Mouse (Mus musculus): ENCODE measurements around the gene Stard5. TPM values are rescaled to one million over a fixed set of nuclear protein-coding genes. Genes with fewer than 3 reads are reported as not detected.

Gene Stard5
- polyA plus RNA-seq, 2 experiments, result 18.5 to 23.7 TPM

- Histone ChIP-seq H3K4me3 (replicated peaks; ENCODE audit: low read length) (no peak overlapping the region), H3K36me3 (ENCODE audit: control insufficient read depth, insufficient read depth, low read length) (no peaks in the 10 kb centered on the region), H3K4me2 (replicated peaks; ENCODE audit: low read depth, low read length, severe bottlenecking) (no peak overlapping the region), H3K9me3 (ENCODE audit: control insufficient read depth, low read length) (no peaks in the 10 kb centered on the region), H3K27me3 (ENCODE audit: control insufficient read depth, insufficient read depth, low read length) (no peaks in the 10 kb centered on the region), H3K27ac (replicated peaks; ENCODE audit: low read depth, low read length) (no peak overlapping the region), H3K4me1 (ENCODE audit: control insufficient read depth, insufficient read depth, low read length) (peaks cover 16% of the 10 kb centered on the region; the same call in 1 of the 2 replicates), H3K9ac (ENCODE audit: low read depth, low read length, severe bottlenecking) (no peak overlapping the region)
- no peak for TF ChIP-seq POLR2A (IDR thresholded peaks at IDR 0.05; ENCODE audit: borderline replicate concordance, extremely low read depth, insufficient read depth, insufficient read length)
- 72% methylated on average over 6 of the region's 6 CpGs for WGBS
- ATAC-seq (ENCODE audit: low FRiP score, low read depth) (no peak), DNase-seq (ENCODE audit: low spot score) (no peak)
Observed at GRCm38 (mm10) chr7:83699066-83699745, 67.4 kb downstream of the Stard5 start.

Other genes with a start within 250 kb of the Stard5 start
- 0.96 and 1.3 TPM in 2 replicates for gene Tmc3, start 47.0 kb upstream of the Stard5 start, polyA plus RNA-seq (2012; rRNA removed)
- 1.1 and 1.5 TPM in 2 replicates for gene Tmc3, start 47.0 kb upstream of the Stard5 start, polyA plus RNA-seq (2014; fragmentation: Nextera tagmentation; extraction: Ambion mirVana)
- 6.6 and 6.8 TPM in 2 replicates for gene Il16, start 113.8 kb downstream of the Stard5 start, polyA plus RNA-seq (2012; rRNA removed)
- gene Il16, start 113.8 kb downstream of the Stard5 start, polyA plus RNA-seq (2014; fragmentation: Nextera tagmentation; extraction: Ambion mirVana), result 5.8 and 7.6 TPM in 2 replicates
- gene Cfap161, start 162.9 kb downstream of the Stard5 start, polyA plus RNA-seq (2012; rRNA removed), result 0.54 and 0.82 TPM in 2 replicates
- gene Cfap161, start 162.9 kb downstream of the Stard5 start, polyA plus RNA-seq (2014; fragmentation: Nextera tagmentation; extraction: Ambion mirVana), result 0.28 and 0.29 TPM in 2 replicates

Measured in limb, embryonic 14.5 days (tissue).